Mouse (Mus musculus): ENCODE measurements around the gene Dclre1b. TPM values are rescaled to one million over a fixed set of nuclear protein-coding genes. Genes with fewer than 3 reads are reported as not detected.
"Not testable (repeated sequence)": the region's sequence is repeated elsewhere in the genome, so short reads cannot be mapped to it uniquely, and the experiment has no call there.

Gene Dclre1b
- total RNA-seq, 1 experiment from 2014 or later, result 13.4 TPM

- no peak for DNase-seq
These were observed 1.7 kb upstream of the Dclre1b start for GRCm38 (mm10) chr3:103810967-103811366.

- DNase-seq, result no peak
These were observed 531 bp upstream of the Dclre1b start for GRCm38 (mm10) chr3:103809799-103810150.

GRCm38 (mm10) chr3:103805671-103806070 is 3.6 kb downstream of the Dclre1b start:
- DNase-seq, result no peak

- no peak for DNase-seq
These were observed 6.4 kb downstream of the Dclre1b start for GRCm38 (mm10) chr3:103802861-103803260.

- peak; percentile 55 for DNase-seq
These were observed 7.4 kb downstream of the Dclre1b start for GRCm38 (mm10) chr3:103801631-103802531.

GRCm38 (mm10) chr3:103799507-103799906 is 9.7 kb downstream of the Dclre1b start:
- no peak for DNase-seq

- no peak for DNase-seq
These were observed 12.9 kb downstream of the Dclre1b start for GRCm38 (mm10) chr3:103796389-103796788.

GRCm38 (mm10) chr3:103792566-103792965 is 16.7 kb downstream of the Dclre1b start:
- DNase-seq, result no peak

- DNase-seq, result not testable (repeated sequence)
These were observed 17.2 kb downstream of the Dclre1b start for GRCm38 (mm10) chr3:103792111-103792406.

- peak; percentile 95 for DNase-seq
These were observed 17.8 kb downstream of the Dclre1b start, which contains the start of gene Hipk1 for GRCm38 (mm10) chr3:103791230-103792110. Gene Hipk1, minus strand, starts transcription at chr3:103791563.

- DNase-seq, result peak; percentile 39
These were observed 18.7 kb downstream of the Dclre1b start for GRCm38 (mm10) chr3:103790346-103791145.

- DNase-seq, result peak; percentile 18
These were observed 19.3 kb downstream of the Dclre1b start for GRCm38 (mm10) chr3:103789891-103790345.

- DNase-seq, result no peak
These were observed 20.1 kb downstream of the Dclre1b start for GRCm38 (mm10) chr3:103789096-103789495.

- DNase-seq, result no peak
These were observed 22.0 kb downstream of the Dclre1b start for GRCm38 (mm10) chr3:103787225-103787624.

GRCm38 (mm10) chr3:103782844-103783609 is 26.2 kb downstream of the Dclre1b start:
- DNase-seq, result no peak

GRCm38 (mm10) chr3:103780777-103781176 is 28.5 kb downstream of the Dclre1b start:
- no peak for DNase-seq

GRCm38 (mm10) chr3:103780271-103780670 is 29.0 kb downstream of the Dclre1b start:
- DNase-seq, result no peak

GRCm38 (mm10) chr3:103779183-103779582 is 30.1 kb downstream of the Dclre1b start:
- no peak for DNase-seq

GRCm38 (mm10) chr3:103778660-103779059 is 30.6 kb downstream of the Dclre1b start:
- DNase-seq, result no peak

GRCm38 (mm10) chr3:103777940-103778339 is 31.3 kb downstream of the Dclre1b start:
- DNase-seq, result no peak

- DNase-seq, result no peak
These were observed 35.2 kb downstream of the Dclre1b start for GRCm38 (mm10) chr3:103774009-103774408.

All from adrenal gland, postnatal 25 days (tissue).